Mouse (Mus musculus): ENCODE results near the gene Ctnna2.

The Ctnna2 gene

DNA sequence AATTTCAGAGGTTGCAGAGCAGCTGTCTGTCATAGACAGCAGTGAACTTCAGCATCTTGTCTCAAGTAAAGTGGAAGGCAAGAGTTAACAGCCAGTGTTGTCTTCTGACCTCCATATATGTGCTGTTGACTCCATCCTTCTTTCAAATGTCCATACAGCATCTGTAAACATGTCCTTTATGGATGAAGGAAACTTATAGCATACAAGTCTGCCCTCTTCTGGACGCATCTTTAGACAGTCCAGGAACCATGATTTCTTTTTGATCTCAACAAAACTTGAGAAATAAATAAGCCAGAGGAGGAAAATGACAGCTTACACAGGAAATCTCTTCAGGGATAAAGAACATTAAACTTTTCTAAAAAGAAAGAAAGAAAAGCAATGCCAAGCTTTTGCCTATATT, 400.9 kb downstream of the Ctnna2 start:
- no peak for DNase-seq

- no peak for DNase-seq
Measured at GRCm38 (mm10) chr6:77577585-77577984, 401.9 kb downstream of the Ctnna2 start.

- DNase-seq = no peak
Measured at GRCm38 (mm10) chr6:77572614-77573013, 406.9 kb downstream of the Ctnna2 start.

- no peak for DNase-seq
Measured at GRCm38 (mm10) chr6:77569851-77570250, 409.6 kb downstream of the Ctnna2 start.

DNA sequence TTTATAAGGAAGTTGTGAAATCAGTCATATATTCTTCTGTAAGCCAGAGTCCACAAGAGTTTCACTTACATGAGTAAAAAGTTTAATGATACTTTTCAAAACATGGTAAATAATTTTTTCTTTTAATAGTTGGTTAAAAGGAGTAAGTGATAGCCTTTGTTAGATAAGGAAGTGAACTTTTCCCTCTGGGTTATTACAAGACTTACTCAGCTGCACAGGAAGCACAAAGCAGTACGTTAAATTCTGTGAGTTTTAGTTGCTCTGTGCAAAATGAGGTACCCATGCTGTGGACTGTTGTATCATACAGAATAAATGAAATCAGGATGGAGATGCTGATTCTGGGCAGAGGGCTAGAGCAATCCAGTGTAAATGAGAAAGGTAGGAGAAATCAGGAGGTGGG, 423.3 kb downstream of the Ctnna2 start:
- DNase-seq = no peak

DNA sequence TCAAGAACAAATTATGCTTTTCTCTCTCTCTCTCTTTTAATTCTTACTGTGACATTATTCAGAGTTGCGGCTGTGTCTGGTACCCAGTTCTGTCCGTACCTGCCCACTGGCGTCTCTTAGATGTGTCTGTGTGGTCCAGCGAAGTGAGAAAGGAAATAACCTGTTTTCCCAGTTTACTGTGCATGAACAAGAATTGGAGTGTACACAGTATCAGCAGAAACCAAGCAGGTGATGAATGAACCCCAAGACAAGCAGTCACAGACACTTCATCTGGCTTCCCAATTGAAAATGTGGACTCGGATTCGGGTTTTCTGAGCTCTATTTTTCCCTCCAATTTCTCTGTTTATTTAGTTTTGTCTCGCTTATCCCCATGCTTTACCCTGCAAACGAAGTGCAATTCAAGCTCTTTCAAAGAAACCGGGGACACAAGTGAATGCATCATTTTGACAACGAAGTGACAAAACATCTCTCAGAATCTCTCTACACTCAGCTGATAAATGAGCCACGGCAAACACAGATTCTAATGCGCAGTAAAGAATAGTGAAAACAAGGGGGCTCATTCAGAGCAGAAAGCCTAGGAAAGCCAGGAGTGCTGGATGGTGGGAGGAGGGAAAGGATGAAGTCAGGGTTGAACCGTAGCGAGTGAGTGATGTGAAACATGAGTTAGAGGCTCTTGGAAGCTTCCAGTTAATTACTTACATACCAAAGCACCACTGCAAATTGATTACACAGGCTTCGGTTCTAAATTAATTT, 442.3 kb downstream of the Ctnna2 start:
- no peak for DNase-seq

GRCm38 (mm10) chr6:77527636-77528035, 451.9 kb downstream of the Ctnna2 start:
- no peak for DNase-seq

GRCm38 (mm10) chr6:77521836-77522235, 457.7 kb downstream of the Ctnna2 start:
- no peak for DNase-seq

GRCm38 (mm10) chr6:77516515-77516914, 463.0 kb downstream of the Ctnna2 start:
- no peak for DNase-seq

- no peak for DNase-seq
Measured at GRCm38 (mm10) chr6:77511805-77512204, 467.7 kb downstream of the Ctnna2 start.

DNA sequence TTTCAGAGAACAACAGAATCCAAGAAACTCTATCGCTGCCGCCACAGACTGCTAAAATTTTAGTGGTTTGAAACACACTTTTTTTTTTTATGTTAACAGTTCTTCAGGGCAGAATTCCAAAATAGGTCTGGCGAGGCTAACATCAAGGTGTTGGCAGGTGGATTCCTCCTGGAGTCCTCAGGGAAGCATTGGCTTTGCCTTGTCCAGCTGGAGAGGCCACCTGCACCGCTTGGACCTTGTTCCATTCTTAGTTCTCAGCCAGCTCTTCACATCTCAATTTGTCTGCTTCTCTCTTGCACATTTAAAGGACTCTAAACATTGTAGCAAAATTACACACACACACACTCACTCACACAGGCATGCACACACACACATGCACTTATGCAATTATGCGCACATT, 487.8 kb downstream of the Ctnna2 start:
- no peak for DNase-seq

DNA sequence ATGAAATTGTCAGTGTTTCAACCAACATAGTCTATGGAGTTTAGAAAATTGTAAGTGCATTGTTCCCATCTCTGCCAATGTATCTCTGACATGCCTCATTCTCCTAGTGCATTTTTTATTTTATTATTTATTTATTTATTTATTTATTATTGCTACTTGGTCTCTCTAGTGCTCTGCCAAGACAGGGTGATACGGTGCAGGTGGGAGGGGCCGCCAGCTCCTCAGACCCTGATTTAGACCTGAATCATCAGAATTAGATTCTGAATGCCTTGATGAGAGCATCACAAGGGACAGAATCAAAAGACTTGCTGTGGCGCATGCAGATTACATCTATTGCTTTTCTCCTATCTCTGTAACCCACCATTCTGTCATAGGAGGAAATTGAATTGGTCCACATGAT, 492.8 kb downstream of the Ctnna2 start:
- DNase-seq = no peak

DNA sequence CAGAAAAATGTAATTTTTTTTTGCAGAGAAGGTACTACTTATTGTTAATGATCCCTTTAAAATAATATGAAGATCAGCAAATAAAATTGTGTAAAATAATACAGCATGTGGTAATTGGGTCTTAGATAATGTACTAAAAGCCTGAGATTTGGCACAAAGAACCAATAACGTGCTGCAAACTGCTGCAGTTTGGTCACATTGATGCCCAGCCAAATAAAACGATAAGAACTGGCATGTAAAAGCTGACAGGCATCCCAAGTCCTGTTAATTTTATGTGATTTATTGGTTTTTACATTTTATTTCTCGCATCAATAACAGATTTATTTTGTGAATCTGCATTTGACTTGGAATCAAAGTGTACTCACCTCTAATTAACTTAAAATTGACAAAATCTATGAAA, 497.4 kb downstream of the Ctnna2 start:
- DNase-seq = no peak

DNA sequence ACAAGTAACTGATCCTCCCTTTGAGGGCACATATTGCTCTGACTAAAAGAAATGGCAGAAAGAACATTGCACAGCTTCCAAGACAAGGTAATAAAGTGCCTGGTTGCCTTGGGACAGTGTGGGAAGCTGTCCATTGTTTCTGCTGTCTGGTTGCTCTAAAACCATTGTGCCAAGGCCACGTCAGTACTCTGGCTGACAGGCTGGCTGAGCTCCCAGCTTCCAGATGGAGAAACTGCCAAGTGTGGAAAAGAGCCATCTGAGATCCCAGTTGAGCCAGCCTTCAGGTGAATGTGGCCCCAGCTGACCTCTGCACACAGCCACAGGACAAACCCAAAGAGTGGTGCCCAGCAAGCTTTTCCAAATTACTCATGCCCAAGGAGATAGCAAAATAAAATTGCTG, 504.1 kb downstream of the Ctnna2 start:
- no peak for DNase-seq

DNA sequence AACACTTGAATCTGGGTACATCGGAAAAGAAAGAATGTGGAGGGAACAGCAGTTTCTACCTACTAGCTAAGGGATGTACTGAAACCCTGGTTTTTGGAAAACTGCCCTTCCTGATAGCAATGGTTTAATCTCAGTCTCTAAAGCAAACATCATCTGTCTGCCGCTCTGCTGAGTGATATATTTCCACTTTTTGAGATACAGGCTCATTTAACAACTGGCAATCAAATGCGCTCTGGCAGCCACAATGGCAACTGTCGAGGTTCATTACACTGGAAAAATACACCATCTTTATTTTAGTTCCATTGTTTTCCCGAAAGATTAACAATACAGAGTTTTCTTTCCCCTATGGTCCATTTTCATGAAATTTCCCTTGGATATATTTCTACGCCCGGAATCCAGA, 506.2 kb downstream of the Ctnna2 start:
- DNase-seq = no peak

- DNase-seq = no peak
Measured at GRCm38 (mm10) chr6:77468058-77468457, 511.4 kb downstream of the Ctnna2 start.

GRCm38 (mm10) chr6:77462737-77463136, 516.8 kb downstream of the Ctnna2 start:
- no peak for DNase-seq

- no peak for DNase-seq
Measured at GRCm38 (mm10) chr6:77457919-77458318, 521.6 kb downstream of the Ctnna2 start.

DNA sequence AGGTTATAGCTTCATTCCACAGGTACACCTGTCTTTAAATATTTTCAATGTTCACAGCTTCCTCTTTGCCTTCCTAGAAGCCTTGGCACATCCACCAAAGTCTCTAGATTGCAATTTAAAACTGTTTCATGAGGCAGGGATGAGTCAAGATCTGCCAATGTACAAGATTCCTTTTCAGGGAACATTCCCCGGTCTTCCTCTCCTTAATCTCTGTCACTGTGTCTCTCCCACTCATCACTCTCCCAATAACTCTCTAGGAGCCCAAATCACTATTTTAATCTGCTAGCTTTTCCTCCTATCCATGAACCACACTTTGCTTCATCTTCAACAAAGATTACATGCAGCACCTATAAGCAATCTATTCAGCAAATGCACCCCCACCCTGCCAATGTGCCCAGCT, 532.6 kb downstream of the Ctnna2 start:
- DNase-seq = no peak

DNA sequence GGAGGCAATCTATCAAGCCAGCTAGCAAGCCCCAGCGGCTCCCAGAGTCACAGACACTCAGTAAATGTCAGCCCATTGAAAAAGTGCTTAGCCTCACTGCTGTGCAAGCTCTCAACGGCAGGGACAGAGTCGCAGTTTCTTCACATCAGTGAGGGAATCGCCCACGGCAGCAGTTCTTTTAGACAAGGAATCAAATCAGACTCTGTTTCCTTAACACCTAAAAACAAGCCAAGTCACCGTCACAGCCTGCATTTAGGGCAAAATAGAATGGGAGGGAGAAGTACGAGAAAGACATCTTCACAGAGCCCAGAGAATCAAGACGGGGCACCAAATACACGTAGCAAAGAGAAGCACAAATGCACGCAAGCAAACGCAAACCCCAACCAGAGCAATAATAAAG, 535.6 kb downstream of the Ctnna2 start:
- no peak for DNase-seq

GRCm38 (mm10) chr6:77441051-77441450, 538.4 kb downstream of the Ctnna2 start:
- DNase-seq = no peak

GRCm38 (mm10) chr6:77430381-77430780, 549.1 kb downstream of the Ctnna2 start:
- no peak for DNase-seq

GRCm38 (mm10) chr6:77425746-77426145, 553.8 kb downstream of the Ctnna2 start:
- DNase-seq = no peak

GRCm38 (mm10) chr6:77424826-77425225, 554.7 kb downstream of the Ctnna2 start:
- DNase-seq = no peak

GRCm38 (mm10) chr6:77421564-77422139, 557.8 kb downstream of the Ctnna2 start:
- DNase-seq = no peak

Measured in spleen, adult 18-20 months (tissue).